ENCODE assay signal across 10 mouse cellular contexts in genomic region chr2:120158016-120158415, GRCm38 (mm10). TPM values are rescaled to one million over a fixed set of nuclear protein-coding genes. Genes with fewer than 3 reads are reported as not detected.
DNase-seq lines count a peak whose midpoint lies in the region; ATAC-seq and TF ChIP-seq lines count a peak whose summit lies in the region.
"Had no signal": no experiment of that assay in that cellular context is flagged by ENCODE, and none has a peak within 500 bp of the region (broad histone marks: within the 10 kb centered on the region; RNA-seq: fewer than 3 reads in every experiment).

No protein-coding gene starts in this region.

- TF ChIP-seq CTCF in kidney, postnatal 0 days (IDR thresholded peaks at IDR 0.05; ENCODE audit: low read depth), result peak; percentile 48; the same call in 1 of the 2 replicates

- ATAC-seq in kidney, postnatal 0 days (replicated peaks; ENCODE audit: low FRiP score, low read depth), result no peak
- ATAC-seq in megakaryocyte, adult 5-6 weeks (ENCODE audit: poor library complexity, severe bottlenecking), result peak; percentile 13; the same call in 1 of the 2 replicates
- ATAC-seq in hindbrain, embryonic 13.5 days (ENCODE audit: low FRiP score), result no peak

- 48% methylated on average over 5 of the region's 5 CpGs for WGBS in kidney, postnatal 0 days
- 58% methylated on average over 5 of the region's 5 CpGs for WGBS in hindbrain, embryonic 13.5 days

- H3K4me3 ChIP-seq in kidney, postnatal 0 days (replicated peaks; ENCODE audit: low read depth, low read length), result no peak overlapping the region
- H3K4me3 ChIP-seq in hindbrain, embryonic 13.5 days, result no peak overlapping the region
- H3K4me3 ChIP-seq: liver, embryonic 15.5 days; neural tube, embryonic 13.5 days had no signal

- DNase-seq in kidney, postnatal 0 days (ENCODE audit: low spot score), result peak; percentile 47
- DNase-seq in kidney, postnatal 25 days, result no peak
- DNase-seq in A20 (ENCODE audit: low read depth, low spot score), result peak; percentile 61
- DNase-seq in CD4-positive helper T cell, adult 2 months (ENCODE audit: low read depth, low spot score), result peak; percentile 21
- no peak for DNase-seq in heart, postnatal 36 days
- DNase-seq: cerebellum, postnatal 14 days had no signal

- H3K27me3 ChIP-seq in kidney, postnatal 0 days (ENCODE audit: insufficient read depth, low read length), result no peaks in the 10 kb centered on the region
- H3K27me3 ChIP-seq in hindbrain, embryonic 13.5 days, result 0 out of 2 replicates have a peak, but pooled peaks cover 8% of the 10 kb centered on the region
- H3K27me3 ChIP-seq: liver, embryonic 15.5 days; neural tube, embryonic 13.5 days had no signal

- H3K4me2 ChIP-seq in kidney, postnatal 0 days (ENCODE audit: low read length), result no peak overlapping the region
- H3K4me2 ChIP-seq in hindbrain, embryonic 13.5 days, result no peak overlapping the region
- H3K4me2 ChIP-seq: liver, embryonic 15.5 days; neural tube, embryonic 13.5 days had no signal

- intact Hi-C loops in heart, postnatal 36 days (cut with DNase I), result loop anchor here (5.0 kb wide), 1 partner anchor 131 kb away; the partner anchor contains the start of genes Gm28042 and Jmjd7

- no peaks in the 10 kb centered on the region for H3K9me3 ChIP-seq in kidney, postnatal 0 days (replicated peaks; ENCODE audit: low read length)
- no peaks in the 10 kb centered on the region for H3K9me3 ChIP-seq in hindbrain, embryonic 13.5 days
- H3K9me3 ChIP-seq: liver, embryonic 15.5 days; neural tube, embryonic 13.5 days had no signal

- H3K27ac ChIP-seq in kidney, postnatal 0 days, result no peak overlapping the region
- no peak overlapping the region for H3K27ac ChIP-seq in hindbrain, embryonic 13.5 days
- H3K27ac ChIP-seq: liver, embryonic 15.5 days; neural tube, embryonic 13.5 days had no signal

- no peak overlapping the region for H3K9ac ChIP-seq in kidney, postnatal 0 days (ENCODE audit: low read depth, low read length)
- no peak overlapping the region for H3K9ac ChIP-seq in hindbrain, embryonic 13.5 days
- H3K9ac ChIP-seq: liver, embryonic 15.5 days; neural tube, embryonic 13.5 days had no signal

- H3K36me3 ChIP-seq in kidney, postnatal 0 days (ENCODE audit: insufficient read depth, low read length), result no peaks in the 10 kb centered on the region
- H3K36me3 ChIP-seq in hindbrain, embryonic 13.5 days, result no peaks in the 10 kb centered on the region
- H3K36me3 ChIP-seq: liver, embryonic 15.5 days; neural tube, embryonic 13.5 days had no signal

- H3K4me1 ChIP-seq in kidney, postnatal 0 days (replicated peaks; ENCODE audit: insufficient read depth, low read length), result peaks cover 8% of the 10 kb centered on the region; the same call in 1 of the 2 replicates
- peaks cover 11% of the 10 kb centered on the region for H3K4me1 ChIP-seq in hindbrain, embryonic 13.5 days (replicated peaks)

RNA-seq across cellular contexts. Expression of gene Ehd4, which starts 3.6 kb away (rescaled TPM):
- polyA plus RNA-seq in kidney, postnatal 0 days (2015; fragmentation: Nextera tagmentation; extraction: Ambion mirVana), result 67.6 and 79.3 TPM in 2 replicates
- 50.9 and 56.7 TPM in 2 replicates for total RNA-seq in megakaryocyte, adult 5-6 weeks (2015)
- 77.5 and 92.9 TPM in 2 replicates for total RNA-seq in megakaryocyte, adult 5-6 weeks (2017)
- polyA plus RNA-seq in hindbrain, embryonic 13.5 days (2015; fragmentation: Nextera tagmentation; extraction: Ambion mirVana), result 16.1 and 19.9 TPM in 2 replicates
- 100 to 1,000 TPM; 372 to 460 TPM for total RNA-seq in heart, postnatal 36 days (2021)

Comparison
In these comparisons a context has a peak if more than half of its experiments do, and no peak if none do; other contexts are left out.
1. DNase-seq: peak in kidney, postnatal 0 days (single experiment), A20 (single experiment) and CD4-positive helper T cell, adult 2 months (single experiment); none in kidney, postnatal 25 days (0 of 2) and heart, postnatal 36 days (0 of 2).